Mouse (Mus musculus): ENCODE measurements at regions not wholly inside any gene's neighbourhood (a gene's known extent, or its start where the extent isn't known, plus 50 kb on each side); places are given as distances from the start of the nearest gene placed in this dataset.
"Not testable (repeated sequence)": the region's sequence is repeated elsewhere in the genome, so short reads cannot be mapped to it uniquely, and the experiment has no call there.

DNA sequence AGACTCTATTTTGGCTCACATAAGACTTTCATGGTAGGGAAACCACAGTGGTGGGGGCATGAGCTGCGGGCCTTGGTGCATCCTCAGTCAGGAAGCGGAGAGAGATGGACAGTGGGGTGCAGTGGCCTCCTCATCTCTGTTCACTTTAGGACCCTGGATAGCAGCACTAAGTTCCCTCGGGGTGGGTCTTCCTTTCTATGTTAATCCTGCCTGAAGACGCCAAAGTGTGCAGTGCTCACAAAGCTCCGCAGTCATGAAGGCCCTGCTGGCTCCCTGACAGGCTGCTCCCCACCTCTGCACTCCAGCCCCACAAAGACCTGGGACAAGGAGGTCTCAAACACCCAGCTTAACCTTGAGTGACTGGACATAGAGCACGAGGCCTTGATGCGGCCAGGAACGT, 56.8 kb downstream of the Sox1 start:
- DNase-seq (ENCODE audit: low spot score) = no peak

DNA sequence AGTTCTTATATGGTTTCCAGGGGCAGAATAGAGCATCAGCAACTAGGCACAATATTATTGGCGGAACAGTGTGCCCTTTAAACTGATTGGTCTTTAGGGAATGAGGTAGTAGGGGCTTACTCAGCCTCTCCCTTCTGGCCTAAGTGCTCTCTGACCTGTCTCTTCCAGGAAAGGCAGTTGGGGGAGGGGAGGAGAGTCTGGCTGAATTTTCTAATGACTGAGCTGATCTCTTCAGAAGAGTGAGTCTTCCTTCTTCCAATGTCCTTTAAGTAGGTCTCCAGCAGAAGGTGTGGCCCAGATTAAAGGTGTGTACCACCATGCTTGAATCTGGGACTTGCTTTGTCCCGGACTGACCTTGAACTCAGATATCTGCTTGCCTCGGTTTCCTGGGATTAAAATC, 60.3 kb downstream of the Sox1 start:
- DNase-seq (ENCODE audit: low spot score) = not testable (repeated sequence)

DNA sequence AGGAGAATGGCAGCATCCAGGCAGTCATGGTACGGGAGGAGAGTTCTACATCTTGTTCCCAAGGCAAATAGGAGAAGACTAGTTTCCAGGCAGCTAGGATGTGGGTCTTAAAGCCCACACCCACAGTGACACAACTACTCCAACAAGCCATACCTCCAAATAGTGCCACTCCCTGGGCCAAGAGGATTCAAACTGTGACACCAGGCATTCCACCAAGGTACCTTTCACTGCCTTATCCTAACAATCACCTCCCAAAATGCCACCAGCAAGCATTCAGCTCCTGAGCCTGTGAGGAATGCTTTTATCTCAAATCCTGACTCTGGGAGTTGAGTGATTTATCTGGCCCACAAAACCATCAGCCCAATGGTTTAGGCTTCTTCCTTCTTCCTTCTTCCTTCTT, 61.2 kb downstream of the Sox1 start:
- no peak for DNase-seq (ENCODE audit: low spot score)

DNA sequence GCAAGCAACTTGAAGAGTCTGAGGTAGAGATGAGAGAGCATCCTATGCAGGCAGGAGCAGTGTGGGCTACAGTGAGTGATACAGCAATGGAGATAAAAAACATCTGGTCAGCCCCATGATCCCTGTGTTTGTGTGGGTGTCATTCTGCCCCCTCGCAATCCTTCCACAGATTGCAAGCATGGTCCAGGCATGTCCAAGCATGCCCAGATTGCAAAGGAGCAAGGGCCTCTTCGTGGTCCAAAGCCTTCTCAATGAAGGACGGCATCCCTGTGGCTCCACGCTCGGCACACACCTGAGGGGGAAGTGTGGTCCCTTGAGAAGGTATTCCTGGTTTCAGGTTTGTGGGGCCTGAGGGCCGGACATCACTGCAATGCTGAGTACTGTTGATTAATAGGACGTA, 61.9 kb downstream of the Sox1 start:
- DNase-seq (ENCODE audit: low spot score) = no peak

DNA sequence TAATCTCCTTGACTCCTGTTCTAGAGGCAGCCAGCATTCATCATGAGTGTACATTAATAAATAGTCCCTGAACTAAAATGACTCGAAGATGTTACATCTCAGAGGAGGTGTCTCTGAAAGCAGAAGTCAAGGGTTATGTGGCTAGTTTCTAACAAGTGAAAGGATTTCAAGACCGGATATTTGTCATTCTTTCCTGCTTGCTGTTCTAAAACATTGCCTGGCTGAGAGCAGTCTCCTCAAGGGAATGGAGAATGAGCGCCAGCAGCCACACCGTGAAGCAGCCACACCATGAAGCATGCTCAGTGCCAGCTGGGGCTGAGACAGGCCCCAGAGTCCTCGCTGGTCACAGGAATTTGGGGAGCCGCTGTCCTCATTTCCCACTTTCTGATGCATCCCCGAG, 71.8 kb downstream of the Sox1 start:
- no peak for DNase-seq (ENCODE audit: low spot score)

DNA sequence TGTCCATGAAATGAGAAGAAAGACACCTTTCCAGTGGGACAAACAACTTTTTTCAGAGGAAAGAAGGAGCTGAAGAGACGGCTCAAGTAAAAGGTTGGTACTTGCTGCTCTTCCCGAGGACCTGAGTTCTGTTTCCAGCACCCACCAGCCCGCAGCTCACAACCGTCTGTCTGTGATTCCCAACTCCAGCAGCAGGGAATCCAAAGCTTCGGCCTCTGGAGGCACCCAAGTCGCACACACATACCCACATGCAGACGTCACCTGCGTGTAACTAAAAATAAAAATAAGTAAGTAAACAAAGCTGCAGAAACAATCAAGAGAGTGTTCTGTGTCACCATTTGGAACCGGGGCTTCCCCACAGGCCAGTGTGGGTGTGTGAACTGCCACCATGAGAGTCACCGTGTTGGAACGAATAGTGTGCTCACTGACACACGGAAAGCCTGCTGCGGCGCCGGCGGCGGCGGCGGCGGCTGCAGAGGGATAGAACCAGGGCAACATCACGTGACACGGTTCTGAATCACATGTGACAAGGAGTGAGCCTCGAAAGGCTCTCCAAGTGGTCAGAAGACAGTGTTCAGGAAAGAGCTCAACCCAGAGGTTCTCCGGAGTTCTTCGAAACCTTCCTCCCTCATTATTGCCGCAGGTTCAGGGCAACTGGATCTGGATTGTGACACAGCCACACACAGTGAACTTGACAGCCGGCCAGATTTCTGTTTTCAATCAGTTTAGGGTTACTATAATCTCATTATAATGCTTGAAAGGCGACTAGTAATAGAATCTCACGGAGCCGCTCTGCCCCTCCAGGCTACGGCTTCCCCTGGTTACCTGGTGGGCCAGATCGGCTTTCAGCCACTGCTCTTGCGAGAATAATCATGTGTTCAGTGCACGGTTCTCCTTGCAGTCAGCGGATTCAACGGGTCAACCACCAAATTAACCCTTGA, 72.6 kb downstream of the Sox1 start:
- DNase-seq (ENCODE audit: low spot score) = no peak

DNA sequence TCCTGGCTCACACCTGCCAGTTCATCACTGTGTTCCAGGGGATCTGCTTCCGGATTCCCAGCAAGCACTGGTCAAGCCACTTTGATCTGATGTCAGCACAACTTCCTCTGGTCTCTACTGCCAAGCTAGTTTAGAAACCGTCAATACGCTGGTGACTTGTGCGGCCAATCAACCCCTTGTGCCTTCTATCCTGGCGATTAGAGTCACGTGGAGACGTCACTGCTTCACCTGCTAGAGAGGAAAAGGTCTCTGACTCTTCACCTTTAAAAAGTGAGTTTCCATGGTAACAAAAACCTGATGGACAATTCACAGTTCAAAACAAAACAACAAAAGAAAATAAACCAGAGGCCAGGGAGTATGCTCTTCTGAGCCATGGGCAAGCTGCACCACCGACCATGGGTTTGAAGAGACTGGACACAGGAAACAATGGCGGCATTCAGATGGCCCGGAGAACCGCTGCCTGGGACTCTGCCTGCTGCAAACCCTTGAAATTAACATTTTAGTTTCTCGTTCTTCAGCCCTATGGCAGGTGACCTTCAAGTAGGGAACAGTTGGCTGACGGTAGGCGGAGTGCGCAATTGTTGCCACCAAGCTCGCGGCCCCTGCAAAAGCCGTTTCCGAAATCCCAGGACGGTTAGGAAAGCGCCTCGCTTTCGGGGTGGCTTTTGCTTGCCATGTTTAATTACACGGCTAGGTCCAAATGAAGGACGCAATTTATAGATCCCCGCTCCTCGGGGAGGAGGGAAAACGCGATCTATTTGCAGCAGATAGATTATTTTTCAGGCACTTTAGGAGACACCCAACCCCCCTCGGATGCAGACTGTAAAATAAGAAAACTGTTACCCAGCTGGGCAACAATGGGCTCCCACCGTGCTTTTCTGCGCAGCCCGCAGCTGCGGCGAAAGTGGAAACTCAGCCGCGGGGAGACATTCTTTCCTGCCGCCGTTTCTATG, 82.6 kb downstream of the Sox1 start:
- no peak for DNase-seq (ENCODE audit: low spot score)

DNA sequence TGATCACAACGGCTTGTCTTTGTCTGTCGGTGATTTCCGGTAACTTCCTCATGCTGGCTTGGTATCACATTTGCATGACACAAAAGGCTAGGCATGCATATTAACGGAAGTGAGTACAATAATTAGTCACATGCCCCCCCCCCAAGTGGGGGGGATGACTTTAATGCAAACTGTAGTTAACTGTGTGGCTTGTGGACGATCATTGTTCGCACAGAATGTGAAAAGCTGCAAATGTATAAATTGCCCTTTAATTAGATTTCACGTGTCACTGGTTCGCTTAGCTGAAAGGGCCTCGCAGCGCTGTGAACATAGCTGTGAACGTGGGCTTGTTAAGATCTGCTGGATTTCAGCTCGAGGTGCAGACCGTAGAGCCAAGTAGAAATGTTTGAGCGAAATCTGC, 86.8 kb downstream of the Sox1 start:
- no peak for DNase-seq (ENCODE audit: low spot score)

DNA sequence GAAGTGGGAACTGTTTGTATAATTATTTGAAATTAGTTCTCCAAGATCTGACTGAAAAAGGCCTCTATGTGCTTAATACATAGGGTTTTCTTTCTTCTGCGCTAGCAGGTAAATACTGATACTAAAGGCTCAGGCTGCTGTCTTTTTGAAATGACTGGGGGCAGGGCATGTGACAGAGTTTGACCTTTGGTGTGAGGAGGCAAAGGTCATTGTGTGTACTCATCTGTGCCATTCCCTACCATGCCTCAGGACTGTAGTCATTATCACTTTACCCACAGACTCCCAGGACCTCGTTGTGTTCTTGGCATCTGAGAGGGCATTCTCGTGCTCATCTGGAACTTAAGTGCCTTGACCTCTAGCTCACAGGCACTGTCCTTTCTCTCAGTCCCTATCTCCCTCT, 88.5 kb downstream of the Sox1 start:
- no peak for DNase-seq (ENCODE audit: low spot score)

DNA sequence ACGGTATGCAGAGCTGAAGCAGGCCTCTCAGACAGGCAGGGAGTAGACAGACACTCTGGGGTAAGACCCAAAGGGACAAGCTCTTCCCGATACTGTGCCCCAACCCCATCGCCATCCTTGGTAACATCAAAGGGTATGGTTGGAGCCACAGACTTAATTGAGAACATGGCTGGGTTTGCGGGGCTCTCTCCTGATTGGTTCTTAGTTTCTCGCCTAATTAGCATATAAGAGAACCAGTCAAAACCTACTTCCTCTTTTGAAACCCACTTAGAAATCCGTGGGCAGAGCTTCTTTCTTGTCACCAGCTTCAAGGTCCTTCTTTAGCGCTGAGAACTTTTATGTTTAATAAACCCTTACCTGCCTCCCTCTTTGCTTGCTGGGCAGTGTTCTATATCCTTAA, 87.5 kb upstream of the Spaca7 start:
- DNase-seq (ENCODE audit: low spot score) = no peak

DNA sequence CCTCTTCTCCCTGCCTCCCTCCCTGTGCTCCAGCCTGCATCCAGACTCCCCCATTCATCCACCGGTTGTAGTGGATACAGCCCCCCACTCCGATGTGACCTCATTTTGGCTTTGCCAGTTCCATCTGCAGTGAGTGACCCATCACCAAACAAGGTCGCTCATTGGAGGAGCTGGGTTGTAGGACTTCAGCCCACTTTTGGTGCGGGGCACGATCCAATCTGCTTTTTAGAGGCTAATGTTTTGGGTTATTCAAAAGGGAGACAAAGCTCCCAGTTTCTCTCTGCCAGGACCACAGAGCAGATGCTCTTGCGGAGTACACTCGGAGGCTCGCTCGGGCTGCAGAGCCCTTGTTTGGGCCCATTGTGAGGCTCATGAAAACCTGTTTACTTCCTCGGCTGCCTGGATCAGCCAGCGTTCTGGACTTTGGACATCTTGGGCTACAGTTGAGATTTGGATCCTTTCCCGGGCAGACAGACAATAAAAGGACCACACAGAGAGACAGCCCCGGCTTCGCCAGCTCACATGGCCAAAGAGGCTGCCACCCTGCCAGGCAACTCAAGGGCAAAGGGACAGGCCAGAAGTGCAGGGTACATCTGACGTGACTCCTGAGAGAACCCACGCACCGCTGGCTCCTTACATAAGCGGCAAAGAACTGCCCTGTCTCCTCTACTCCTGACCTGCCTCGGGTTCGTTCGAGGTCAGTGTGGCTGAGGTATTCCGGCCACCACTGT, 86.3 kb upstream of the Spaca7 start:
- DNase-seq (ENCODE audit: low spot score) = peak; percentile 25

DNA sequence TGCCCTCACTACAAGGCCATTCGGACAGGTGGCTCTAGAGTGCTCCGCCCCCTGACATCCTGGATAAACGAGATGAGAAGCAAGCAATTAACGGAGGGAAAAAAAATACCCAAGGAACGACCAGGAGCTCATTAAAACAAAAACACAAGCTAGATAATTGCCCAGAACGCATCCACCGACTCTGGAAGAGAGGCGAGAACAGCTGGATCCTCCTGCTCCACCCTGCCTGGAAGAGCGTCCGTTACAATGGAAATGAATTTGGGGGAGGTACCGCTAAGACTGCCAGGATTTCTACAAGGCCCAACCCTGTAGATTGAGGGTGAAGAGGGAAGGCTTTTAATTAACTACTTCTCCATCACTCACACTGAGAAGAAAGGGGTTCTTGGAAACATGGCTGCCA, 85.6 kb upstream of the Spaca7 start:
- no peak for DNase-seq (ENCODE audit: low spot score)

DNA sequence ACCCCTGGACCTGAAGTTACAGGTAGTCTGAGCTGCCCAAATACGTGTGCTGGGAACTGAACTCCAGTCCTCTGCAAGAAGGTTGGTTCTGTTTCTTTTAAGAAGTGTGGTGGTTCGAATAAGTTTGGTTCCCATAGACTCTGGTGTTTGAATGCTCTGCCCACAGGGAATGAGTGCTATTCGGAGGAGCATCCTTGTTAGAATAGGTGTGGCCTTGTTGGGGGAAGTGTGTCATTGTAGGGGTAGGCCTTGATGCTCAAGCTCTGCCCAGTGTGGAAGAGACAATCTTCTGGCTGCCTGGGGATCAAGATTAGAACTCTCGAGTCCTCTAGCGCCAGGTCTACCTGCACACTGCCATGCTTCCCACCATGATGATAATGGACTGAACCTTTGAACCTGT, 83.6 kb upstream of the Spaca7 start:
- no peak for DNase-seq (ENCODE audit: low spot score)

DNA sequence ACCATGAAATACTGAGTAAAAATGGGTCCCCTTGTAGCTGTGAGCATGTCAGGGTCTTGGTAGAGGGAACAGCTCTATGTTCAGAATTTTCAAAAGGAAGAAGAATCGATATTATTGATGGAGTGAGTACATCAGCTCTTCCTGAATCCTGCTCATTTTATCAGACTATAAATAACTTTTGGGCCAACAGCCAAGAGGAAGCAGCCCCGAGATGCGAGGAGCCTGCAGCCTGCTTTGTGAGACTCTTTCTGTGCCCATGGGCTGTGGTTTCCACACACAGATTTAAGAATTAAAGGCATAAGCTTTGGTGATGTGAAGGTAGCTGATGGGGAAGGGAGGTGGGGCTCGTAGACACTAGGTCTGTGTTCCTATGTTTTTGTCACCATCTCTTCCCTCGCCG, 81.4 kb upstream of the Spaca7 start:
- no peak for DNase-seq (ENCODE audit: low spot score)

DNA sequence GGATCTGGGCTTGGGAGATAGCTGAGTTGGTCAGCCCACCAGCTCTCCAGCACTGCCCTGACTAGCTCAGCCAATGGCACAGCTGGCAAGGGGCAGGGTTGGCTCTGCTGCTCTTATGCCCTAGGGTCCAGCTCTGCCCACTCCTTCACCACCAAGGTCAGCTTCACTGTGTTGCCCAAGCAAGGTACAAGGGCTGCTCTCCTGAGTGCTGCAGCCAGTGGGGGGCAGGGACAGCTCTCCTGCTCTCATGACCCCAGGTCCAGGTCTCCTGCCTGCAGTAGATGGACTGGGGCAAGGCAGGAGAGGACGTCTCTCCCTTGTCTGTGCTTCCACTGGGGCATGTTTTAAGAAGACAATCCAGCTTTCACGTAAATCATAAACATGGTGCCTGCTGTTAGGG, 80.4 kb upstream of the Spaca7 start:
- DNase-seq (ENCODE audit: low spot score) = no peak

DNA sequence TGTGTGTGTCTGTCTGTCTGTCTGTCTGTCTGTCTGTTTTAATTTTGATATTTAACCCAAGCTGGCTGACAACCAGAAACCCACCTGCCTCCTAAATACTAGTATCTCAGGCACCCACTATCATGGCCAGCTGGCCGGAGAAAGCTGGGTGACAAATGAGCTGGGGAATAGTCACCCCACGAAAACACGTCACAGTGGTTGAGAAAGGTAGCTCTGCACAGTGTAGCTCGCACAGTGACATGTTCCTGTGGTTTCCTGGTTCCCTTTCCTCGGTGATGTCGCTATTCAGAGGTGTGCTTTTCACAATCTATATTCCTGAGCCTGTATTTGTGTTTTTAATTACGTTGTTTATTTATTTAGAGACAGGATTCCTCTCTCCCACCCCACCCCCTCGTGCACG, 78.3 kb upstream of the Spaca7 start:
- DNase-seq (ENCODE audit: low spot score) = no peak

DNA sequence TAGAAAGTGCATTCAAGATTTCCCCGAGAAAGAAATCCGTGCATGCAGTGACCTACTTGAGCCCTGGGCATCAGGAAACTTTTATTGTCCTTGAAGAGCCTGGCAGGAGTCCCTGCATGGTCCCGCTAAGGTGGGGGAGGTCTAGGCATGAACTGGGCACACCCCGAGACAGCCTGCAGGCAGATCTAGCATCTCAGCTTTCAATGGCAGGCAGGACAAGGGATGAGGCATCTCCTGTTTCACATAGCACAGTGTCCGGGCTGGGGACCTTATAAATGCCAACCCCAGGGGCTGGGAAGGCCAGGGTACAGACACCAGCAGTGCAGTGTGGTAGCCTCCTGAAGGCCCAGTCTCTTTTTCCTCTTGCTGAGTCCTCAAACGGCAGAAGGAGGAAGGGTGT, 75.4 kb upstream of the Spaca7 start:
- no peak for DNase-seq (ENCODE audit: low spot score)

DNA sequence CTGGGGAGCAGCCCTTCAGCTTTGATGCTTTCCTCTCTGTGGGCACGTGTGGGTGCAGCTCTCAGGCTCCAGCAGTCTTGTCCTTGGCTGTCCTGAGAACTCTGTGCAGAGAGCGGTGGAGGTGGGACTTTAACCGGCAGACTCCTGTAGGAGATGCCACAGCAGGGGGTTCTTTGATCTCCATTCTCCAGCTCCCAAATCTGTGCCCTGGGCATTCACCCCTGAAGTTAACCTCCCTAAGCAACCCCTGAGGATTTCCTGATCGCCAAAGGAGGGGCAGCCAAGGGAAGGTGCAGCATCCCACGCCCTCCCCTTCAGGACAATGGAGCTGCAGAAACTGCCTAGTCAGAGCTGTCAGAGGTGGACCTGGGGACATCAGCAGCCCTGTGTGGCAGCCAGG, 73.2 kb upstream of the Spaca7 start:
- no peak for DNase-seq (ENCODE audit: low spot score)

DNA sequence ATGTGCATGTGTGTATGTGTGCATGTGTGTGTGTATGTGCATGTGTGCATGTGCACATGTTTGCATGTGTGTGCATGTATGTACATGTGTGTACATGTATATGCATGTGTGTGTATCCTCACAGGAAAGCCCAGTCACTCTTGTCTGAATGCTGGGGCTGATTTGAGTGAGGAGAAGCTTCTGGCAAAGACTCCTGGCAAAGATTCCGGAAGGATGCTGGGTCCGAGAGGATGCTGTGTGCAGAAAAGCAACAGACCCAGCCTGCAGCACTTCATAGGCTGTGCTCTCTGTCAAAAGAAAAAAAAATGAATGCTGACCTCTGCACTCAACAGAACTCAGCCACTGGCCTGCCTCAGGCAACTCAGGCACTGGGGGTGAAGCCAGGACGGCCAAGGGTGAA, 72.5 kb upstream of the Spaca7 start:
- DNase-seq (ENCODE audit: low spot score) = no peak

DNA sequence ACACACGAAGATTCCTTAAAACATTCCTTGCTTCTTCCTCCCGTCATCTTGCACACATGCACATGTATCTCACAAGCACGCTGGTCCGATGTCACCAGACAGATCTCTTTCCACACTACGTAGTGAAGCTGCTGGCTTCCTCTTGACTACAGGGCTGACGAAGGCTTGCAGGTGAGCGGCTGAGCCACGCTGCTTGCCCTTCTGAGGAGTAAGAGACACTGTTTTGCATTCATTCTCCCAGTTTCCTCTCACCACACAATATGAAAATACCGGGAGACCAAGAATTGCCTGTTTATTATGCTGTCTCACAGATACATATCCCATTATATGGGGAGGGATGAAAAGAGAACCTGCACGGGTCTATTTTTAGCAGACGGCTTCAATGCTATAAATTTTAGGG, 71.0 kb upstream of the Spaca7 start:
- no peak for DNase-seq (ENCODE audit: low spot score)

DNA sequence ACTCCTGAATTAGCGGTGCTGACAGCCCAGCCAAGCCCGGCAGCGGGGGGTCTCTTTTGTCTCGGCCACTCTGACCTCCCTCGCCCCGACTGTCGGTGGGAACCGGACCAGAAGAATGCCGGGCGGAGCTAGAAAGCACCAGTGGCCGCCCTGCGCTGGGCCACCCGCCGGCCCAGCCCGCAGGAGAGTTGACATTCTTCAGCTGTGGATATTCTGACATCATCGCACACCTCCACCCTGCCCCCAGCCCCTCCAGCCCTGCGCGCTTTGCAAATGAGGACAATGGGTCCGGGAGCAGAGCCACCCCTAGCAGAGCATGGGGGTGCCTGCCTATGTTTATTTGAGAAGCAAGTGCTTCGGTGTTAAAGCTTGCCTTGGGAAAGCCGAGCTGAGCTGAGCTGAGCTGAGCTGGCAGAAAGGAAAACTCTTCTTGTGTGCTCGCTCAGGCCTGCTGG, 70.5 kb upstream of the Spaca7 start:
- no peak for DNase-seq (ENCODE audit: low spot score)

DNA sequence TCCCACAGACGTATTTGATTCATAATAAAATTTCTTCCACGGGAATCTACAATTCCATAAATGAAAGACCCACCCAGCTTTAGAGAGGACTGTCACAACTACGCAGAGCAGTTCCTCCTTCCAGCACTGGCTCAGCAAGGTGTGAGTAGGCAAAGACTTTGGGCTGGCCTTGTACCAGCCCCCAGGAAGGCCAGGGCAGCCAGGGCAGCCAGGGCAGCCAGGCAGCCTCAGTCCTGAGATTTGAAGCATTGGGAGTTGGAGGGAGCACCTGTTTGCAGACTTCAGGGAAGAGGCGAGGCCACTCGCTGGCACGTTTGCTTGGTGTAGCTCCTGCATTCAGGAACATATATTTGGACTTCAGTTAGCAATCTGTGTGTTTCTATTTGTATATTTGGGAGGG, 70.0 kb upstream of the Spaca7 start:
- no peak for DNase-seq (ENCODE audit: low spot score)
